Mouse (Mus musculus): ENCODE measurements around the gene Npcd.

GRCm38 (mm10) chr15:79767327-79767961 is 66.6 kb downstream of the Npcd start:
- TF ChIP-seq CTCF (IDR thresholded peaks at IDR 0.05; ENCODE audit: control insufficient read depth, insufficient read depth, insufficient read length) (no peak), MAX (IDR thresholded peaks at IDR 0.05) (no peak), USF1 (IDR thresholded peaks at IDR 0.05; ENCODE audit: low read depth) (no peak), CEBPB (IDR thresholded peaks at IDR 0.05; ENCODE audit: low read depth) (no peak)
